Mouse (Mus musculus) thymus, adult 2 months (tissue): ENCODE data around the gene Trp73. TPM values are rescaled to one million over a fixed set of nuclear protein-coding genes. Genes with fewer than 3 reads are reported as not detected.

ENCODE experiments used
- DNase-seq: peaks from one replicate; pipeline ENCODE4 v3.0.0; 2021
- H3K27ac ChIP-seq: fragments of 200-500 bp; 2 replicates; pipeline ENCODE4 v1.5.1; 2012; ENCODE audit warnings: low read length, control low read depth; ENCODE audit not compliant: control insufficient read depth, insufficient read depth
- H3K27me3 ChIP-seq: fragments of 200-500 bp; 2 replicates; pipeline ENCODE4 v1.6.1; 2012; ENCODE audit warnings: mild to moderate bottlenecking, low read length, moderate library complexity, mixed read lengths; ENCODE audit not compliant: control insufficient read depth, insufficient read depth
- H3K36me3 ChIP-seq: fragments of 200-500 bp; 2 replicates; pipeline ENCODE4 v1.6.1; 2012; ENCODE audit warnings: mild to moderate bottlenecking, low read length, moderate library complexity; ENCODE audit not compliant: control insufficient read depth, insufficient read depth
- H3K4me1 ChIP-seq: fragments of 200-500 bp; replicated peaks from 2 replicates; pipeline ENCODE4 v1.6.1; 2012; ENCODE audit warnings: low read length; ENCODE audit not compliant: control insufficient read depth, insufficient read depth
- H3K4me3 ChIP-seq: fragments of 200-500 bp; 2 replicates; pipeline ENCODE4 v1.5.1; 2012; ENCODE audit warnings: mild to moderate bottlenecking, low read length, control low read depth, moderate library complexity; ENCODE audit not compliant: control insufficient read depth, insufficient read depth
- CTCF ChIP-seq: fragments of 200-500 bp; IDR thresholded peaks from 2 replicates; pipeline ENCODE4 v1.5.1; 2012; ENCODE audit warnings: mild to moderate bottlenecking, control low read depth, low read length, moderate library complexity, borderline replicate concordance; ENCODE audit not compliant: control insufficient read depth, poor library complexity, insufficient read depth; ENCODE audit errors: extremely low read depth
- POLR2A ChIP-seq: fragments of 200-500 bp; IDR thresholded peaks from 2 replicates; pipeline ENCODE4 v1.6.1; 2012; ENCODE audit warnings: mild to moderate bottlenecking, low read length, control low read depth, moderate library complexity; ENCODE audit not compliant: control insufficient read depth, poor library complexity, insufficient read depth; ENCODE audit errors: extremely low read depth
- WGBS: fragments of 180-500 bp; shearing (Covaris S2); methylation state at CpG from one replicate; pipeline ENCODE4 v1.1.7; 2018; 5-methylcytosine and 5-hydroxymethylcytosine counted together
- polyA plus RNA-seq: library from polyadenylated mRNA; depleted of rRNA; stranded (reverse); fragments of >200 nt; gene quantifications from 2 replicates; pipeline ENCODE4 v1.2.3, GENCODE M21; 2012; rRNA removed

Trp73 gene
- 1.0 and 1.4 TPM in 2 replicates for polyA plus RNA-seq

DNA sequence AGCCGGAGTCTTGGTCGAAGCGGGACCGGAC lies at the start of gene Trp73:
Gene Trp73, minus strand, starts transcription at position 27 of the 31 bp plus-strand sequence.
- no peak within 1 kb of the TSS for H3K4me3 ChIP-seq
- WGBS: 2% methylated on average over 4 of the region's 4 CpGs
- no peak for DNase-seq
- H3K27ac ChIP-seq: no peak within 1 kb of the TSS
- TF ChIP-seq POLR2A (no peak), CTCF (no peak)
- H3K36me3 ChIP-seq: no peaks in the 10 kb centered on the region
- peaks cover 31% of the 10 kb centered on the region for H3K27me3 ChIP-seq
- peaks cover 16% of the 10 kb centered on the region for H3K4me1 ChIP-seq

DNA sequence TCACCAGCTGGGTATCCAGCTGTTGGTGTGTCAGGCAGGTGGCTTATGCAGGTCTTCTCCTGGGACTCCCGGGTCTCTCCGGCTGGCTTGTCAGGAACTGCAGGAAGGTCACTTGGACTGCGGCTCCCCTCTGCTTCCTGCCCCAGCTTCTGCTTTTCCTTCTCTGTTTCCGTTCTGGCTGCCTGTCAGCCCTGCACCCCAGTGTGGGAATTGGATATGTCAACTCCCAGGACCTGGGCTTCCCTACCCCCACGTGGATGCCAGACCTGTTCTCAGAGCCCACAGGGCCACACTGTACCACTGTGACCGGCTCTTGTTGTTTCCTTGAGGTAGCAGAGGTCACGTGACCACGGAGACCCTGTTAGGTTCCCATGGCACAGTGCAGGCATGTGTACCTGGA lies 48.9 kb upstream of the Trp73 start:
- 9% methylated on average over 8 of the region's 8 CpGs for WGBS
- Histone ChIP-seq H3K27ac (no peak overlapping the region), H3K36me3 (no peaks in the 10 kb centered on the region), H3K4me3 (no peak overlapping the region), H3K27me3 (no peaks in the 10 kb centered on the region), H3K4me1 (no peaks in the 10 kb centered on the region)
- TF ChIP-seq POLR2A (no peak), CTCF (no peak)
- no peak for DNase-seq

DNA sequence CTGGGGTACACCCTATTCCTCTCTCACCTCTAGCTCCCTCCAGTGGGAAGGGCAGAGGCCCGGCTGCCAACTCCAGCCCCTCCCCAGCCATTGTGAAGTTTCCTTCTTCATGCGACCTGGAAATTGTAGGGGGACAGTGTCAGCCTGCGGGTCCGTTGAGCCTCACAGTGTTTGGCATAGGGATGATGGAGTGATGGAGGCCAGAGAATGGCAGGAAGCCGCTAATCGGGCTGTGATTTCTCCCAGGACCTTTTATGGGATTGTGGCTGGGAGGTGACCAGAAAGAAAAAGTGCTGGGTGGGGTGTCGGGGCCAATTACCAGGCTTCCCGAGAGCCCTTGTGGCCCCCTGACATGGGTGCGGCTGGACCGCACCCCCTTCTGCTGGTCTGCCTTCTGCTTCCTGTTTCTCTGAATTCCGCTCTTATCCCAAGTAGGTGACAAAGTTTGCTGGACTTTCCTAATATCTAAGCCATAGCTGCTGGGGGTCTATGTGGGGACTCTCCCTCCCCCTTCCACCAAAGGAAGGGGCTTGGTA lies 46.1 kb upstream of the Trp73 start:
- no peaks in the 10 kb centered on the region for H3K27me3 ChIP-seq

DNA sequence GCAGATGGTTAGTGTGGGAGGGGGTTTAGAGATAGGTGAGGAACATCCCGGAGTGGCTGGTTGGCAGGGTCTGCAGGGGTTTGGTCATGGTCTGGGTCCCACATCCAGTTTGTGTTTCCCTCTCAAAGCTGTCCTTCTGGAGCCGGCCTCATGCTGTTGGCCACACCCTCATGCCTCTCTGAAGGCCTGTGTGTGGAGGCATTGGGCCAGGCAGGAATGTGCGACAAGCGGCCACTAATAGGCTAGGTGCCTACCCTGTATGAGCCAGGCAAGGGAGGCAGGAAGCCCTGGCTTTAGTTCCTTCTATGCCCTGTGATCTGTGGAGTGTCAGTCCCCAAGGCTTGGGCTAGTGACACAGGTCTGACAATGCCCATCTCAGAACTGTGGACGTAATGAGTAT lies 45.0 kb upstream of the Trp73 start:
- H3K4me3 ChIP-seq: no peak overlapping the region
- no peak for DNase-seq
- 89% methylated on average over 5 of the region's 5 CpGs for WGBS
- H3K27me3 ChIP-seq: no peaks in the 10 kb centered on the region
- TF ChIP-seq POLR2A (no peak), CTCF (no peak)
- H3K36me3 ChIP-seq: no peaks in the 10 kb centered on the region
- H3K27ac ChIP-seq: no peak overlapping the region
- H3K4me1 ChIP-seq: no peaks in the 10 kb centered on the region

More for the DNA sequence above, 46.1 kb upstream of the Trp73 start:
- no peak for TF ChIP-seq CTCF
- TF ChIP-seq POLR2A: no peak
- DNase-seq: no peak
- H3K36me3 ChIP-seq: no peaks in the 10 kb centered on the region
- no peaks in the 10 kb centered on the region for H3K4me1 ChIP-seq
- H3K27ac ChIP-seq: no peak overlapping the region
- no peak overlapping the region for H3K4me3 ChIP-seq
- 89% methylated on average over 11 of the region's 11 CpGs for WGBS

DNA sequence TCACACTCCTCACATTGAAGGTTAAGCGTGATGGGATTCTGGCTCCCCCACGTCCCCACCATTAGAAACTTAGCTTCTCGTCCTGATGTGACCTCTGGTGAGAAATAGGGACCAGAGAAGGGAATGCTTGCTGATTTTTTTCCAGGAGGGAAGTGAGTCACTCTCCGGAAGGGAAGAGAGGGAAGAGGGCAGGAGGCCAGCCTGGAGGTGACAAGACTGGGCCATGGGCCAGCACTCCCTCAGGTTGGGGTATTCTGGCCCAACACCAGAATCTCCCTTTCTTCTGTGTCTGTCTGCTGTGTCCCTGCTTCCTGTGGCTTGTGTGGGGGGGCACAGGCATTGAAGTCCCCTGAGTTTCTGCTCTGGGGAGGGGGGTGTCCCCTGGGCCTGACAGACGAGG lies 43.6 kb upstream of the Trp73 start:
- Histone ChIP-seq H3K27me3 (no peaks in the 10 kb centered on the region), H3K27ac (no peak overlapping the region)
- no peak for DNase-seq

DNA sequence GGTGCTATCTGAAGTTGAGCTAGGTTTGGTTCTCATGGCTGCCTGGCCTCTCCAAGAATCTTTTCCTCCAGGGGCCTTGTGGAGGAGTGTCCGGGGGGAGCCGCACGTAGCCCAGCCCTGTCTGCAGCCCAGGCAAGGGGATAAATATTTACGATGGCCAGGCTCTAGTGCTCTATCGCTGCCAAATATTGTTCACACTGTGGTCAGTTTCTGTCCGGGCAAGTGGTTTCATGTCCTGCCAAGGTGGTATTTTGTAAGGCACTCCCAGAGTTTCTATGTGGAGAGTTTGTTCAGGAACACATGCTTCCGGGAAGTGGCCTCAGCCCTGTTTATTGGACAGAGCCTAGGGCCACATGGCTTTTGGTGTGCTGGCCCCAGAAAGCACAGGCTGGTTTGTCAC lies 41.0 kb upstream of the Trp73 start:
- no peak for DNase-seq
- Histone ChIP-seq H3K36me3 (no peaks in the 10 kb centered on the region), H3K4me3 (no peak overlapping the region), H3K27me3 (no peaks in the 10 kb centered on the region), H3K4me1 (no peaks in the 10 kb centered on the region), H3K27ac (no peak overlapping the region)
- WGBS: 89% methylated on average over 7 of the region's 7 CpGs
- no peak for TF ChIP-seq CTCF
- TF ChIP-seq POLR2A: no peak

More for the DNA sequence above, 43.6 kb upstream of the Trp73 start:
- no peaks in the 10 kb centered on the region for H3K4me1 ChIP-seq
- WGBS: 90% methylated on average over 5 of the region's 5 CpGs
- H3K36me3 ChIP-seq: no peaks in the 10 kb centered on the region
- TF ChIP-seq CTCF (no peak), POLR2A (no peak)
- H3K4me3 ChIP-seq: no peak overlapping the region

DNA sequence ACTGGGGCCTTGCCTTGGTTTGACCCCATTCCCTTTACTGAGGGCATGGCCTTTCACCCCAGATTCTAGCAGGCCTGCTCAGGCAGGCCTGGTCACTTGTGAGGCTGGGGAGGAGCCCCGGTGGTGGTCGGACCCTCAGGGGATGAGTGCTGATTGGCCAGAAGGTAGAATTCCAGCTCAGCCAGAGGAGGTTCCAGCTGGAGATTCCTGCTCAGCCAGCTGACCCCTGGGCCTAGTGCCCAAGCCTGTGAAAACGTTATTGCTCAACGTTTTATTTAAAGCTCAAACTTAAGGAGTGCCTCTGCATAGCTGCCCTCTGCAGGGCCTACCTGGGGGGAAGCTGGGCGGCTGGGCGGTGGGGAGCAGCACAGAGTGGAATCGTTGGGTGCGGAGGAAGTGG lies 37.2 kb upstream of the Trp73 start:
- TF ChIP-seq CTCF (no peak), POLR2A (no peak)
- Histone ChIP-seq H3K27me3 (no peaks in the 10 kb centered on the region; the same call in 1 of the 2 replicates), H3K4me1 (no peaks in the 10 kb centered on the region), H3K4me3 (no peak overlapping the region), H3K36me3 (no peaks in the 10 kb centered on the region), H3K27ac (no peak overlapping the region)
- no peak for DNase-seq
- 72% methylated on average over 8 of the region's 8 CpGs for whole genome bisulfite sequencing
